Mouse (Mus musculus) heart, postnatal 0 days (tissue): ENCODE measurements around the gene Tspan15. TPM values are rescaled to one million over a fixed set of nuclear protein-coding genes. Genes with fewer than 3 reads are reported as not detected.

Experiments used
- ATAC-seq: fragments of 200-750 bp; cut with Nextera tagmentation; 2 replicates; pipeline ENCODE4 v1.8.0; 2017; ENCODE audit warnings: low read depth, moderate number of reproducible peaks, moderate library complexity; ENCODE audit not compliant: insufficient read depth
- DNase-seq: peaks from one replicate; pipeline ENCODE4 v3.0.0-alpha.2; 2016; ENCODE audit warnings: low spot score
- H3K27ac ChIP-seq: fragments of 300-500 bp; sonication (generic); 2 replicates; pipeline ENCODE4 v1.5.1; 2014; ENCODE audit warnings: low read depth, mild to moderate bottlenecking
- H3K27me3 ChIP-seq: fragments of 300-500 bp; sonication (generic); 2 replicates; pipeline ENCODE4 v1.6.1; 2014; ENCODE audit warnings: low read length, mixed read lengths; ENCODE audit not compliant: control insufficient read depth, insufficient read depth
- H3K36me3 ChIP-seq: fragments of 300-500 bp; sonication (generic); replicated peaks from 2 replicates; pipeline ENCODE4 v1.6.1; 2014; ENCODE audit warnings: low read length, mixed read lengths; ENCODE audit not compliant: control insufficient read depth, insufficient read depth
- H3K4me1 ChIP-seq: fragments of 300-500 bp; sonication (generic); 2 replicates; pipeline ENCODE4 v1.6.1; 2014; ENCODE audit warnings: antibody characterized with exemption; ENCODE audit not compliant: control insufficient read depth, insufficient read depth
- H3K4me2 ChIP-seq: fragments of 300-500 bp; sonication (generic); 2 replicates; pipeline ENCODE4 v1.6.1; 2014; ENCODE audit warnings: low read depth, mild to moderate bottlenecking, low read length, moderate library complexity
- H3K4me3 ChIP-seq: fragments of 300-500 bp; sonication (generic); 2 replicates; pipeline ENCODE4 v1.5.1; 2014; ENCODE audit warnings: low read depth, low read length
- H3K9ac ChIP-seq: fragments of 300-500 bp; sonication (generic); replicated peaks from 2 replicates; pipeline ENCODE4 v1.6.1; 2014; ENCODE audit warnings: low read depth, low read length, mixed read lengths
- H3K9me3 ChIP-seq: fragments of 300-500 bp; sonication (generic); replicated peaks from 2 replicates; pipeline ENCODE4 v1.6.1; 2016; ENCODE audit warnings: low read length; ENCODE audit not compliant: control insufficient read depth
- CTCF ChIP-seq: IDR thresholded peaks from 2 replicates; pipeline ENCODE4 v1.5.1; 2016; ENCODE audit warnings: antibody characterized with exemption, control low read depth, low read depth
- EP300 ChIP-seq: IDR thresholded peaks from 2 replicates; pipeline ENCODE4 v1.6.1; 2016; ENCODE audit warnings: antibody characterized with exemption, low read depth
- WGBS: fragments of 180-500 bp; shearing (Covaris S2); extraction: QIAGEN DNeasy Blood & Tissue Kit; methylation state at CpG from one replicate; pipeline ENCODE4 v1.1.7; 2014; 5-methylcytosine and 5-hydroxymethylcytosine counted together
- polyA plus RNA-seq: library from polyadenylated mRNA; unstranded; fragments of >200 nt; fragmentation: Nextera tagmentation; extraction: Ambion mirVana; gene quantifications from 2 replicates; pipeline ENCODE4 v1.2.1, GENCODE M21; 2015
- total RNA-seq: library from RNA; depleted of rRNA; stranded (reverse); fragments of >200 nt; gene quantifications from 2 replicates; pipeline ENCODE4 v1.2.3, GENCODE M21; 2014; ENCODE audit warnings: low replicate concordance

Tspan15 gene
- total and polyA plus RNA-seq, 2 experiments from 2014 or later, result 6.7 to 26.0 TPM

- Histone ChIP-seq H3K4me2 (no peak overlapping the region), H3K27ac (no peak overlapping the region), H3K36me3 (no peaks in the 10 kb centered on the region), H3K9me3 (no peaks in the 10 kb centered on the region), H3K27me3 (peaks cover 17% of the 10 kb centered on the region), H3K9ac (no peak overlapping the region), H3K4me3 (no peak overlapping the region), H3K4me1 (peaks cover 6% of the 10 kb centered on the region; the same call in 1 of the 2 replicates)
- ATAC-seq, result no peak
- 71% methylated on average over 6 of the region's 6 CpGs for WGBS
- no peak for TF ChIP-seq CTCF
- no peak for TF ChIP-seq EP300
- DNase-seq, result no peak
Observed at GRCm38 (mm10) chr10:62228126-62228525, 2.9 kb downstream of the Tspan15 start.

- DNase-seq (no peak), ATAC-seq (no peak)
- Histone ChIP-seq H3K9ac (no peak overlapping the region), H3K9me3 (no peaks in the 10 kb centered on the region), H3K27me3 (peaks cover 9% of the 10 kb centered on the region; the same call in 1 of the 2 replicates), H3K4me1 (peaks cover 6% of the 10 kb centered on the region; the same call in 1 of the 2 replicates), H3K4me2 (no peak overlapping the region), H3K4me3 (no peak overlapping the region), H3K36me3 (no peaks in the 10 kb centered on the region), H3K27ac (no peak overlapping the region)
- 76% methylated on average over 7 of the region's 7 CpGs for WGBS
- TF ChIP-seq EP300, result no peak
- TF ChIP-seq CTCF, result no peak
Observed at GRCm38 (mm10) chr10:62225839-62226238, 5.2 kb downstream of the Tspan15 start.

GRCm38 (mm10) chr10:62224231-62224630, 6.8 kb downstream of the Tspan15 start:
- ATAC-seq, result no peak
- no peak for DNase-seq
- TF ChIP-seq CTCF, result no peak
- TF ChIP-seq EP300, result no peak
- WGBS, result 55% methylated on average over 6 of the region's 6 CpGs
- Histone ChIP-seq H3K4me3 (no peak overlapping the region), H3K4me1 (no peaks in the 10 kb centered on the region), H3K27ac (no peak overlapping the region), H3K4me2 (no peak overlapping the region), H3K9me3 (no peaks in the 10 kb centered on the region), H3K36me3 (no peaks in the 10 kb centered on the region), H3K9ac (no peak overlapping the region), H3K27me3 (0 out of 2 replicates have a peak, but pooled peaks cover under 1% of the 10 kb centered on the region)

- Histone ChIP-seq H3K27ac (no peak overlapping the region), H3K4me2 (no peak overlapping the region), H3K27me3 (no peaks in the 10 kb centered on the region), H3K4me3 (no peak overlapping the region), H3K4me1 (no peaks in the 10 kb centered on the region), H3K9ac (no peak overlapping the region), H3K36me3 (no peaks in the 10 kb centered on the region), H3K9me3 (no peaks in the 10 kb centered on the region)
- 82% methylated on average over 17 of the region's 17 CpGs for WGBS
- no peak for ATAC-seq
- DNase-seq, result no peak
- TF ChIP-seq CTCF, result no peak
- TF ChIP-seq EP300, result no peak
Observed at GRCm38 (mm10) chr10:62222777-62223176, 8.3 kb downstream of the Tspan15 start.

- TF ChIP-seq CTCF (no peak), EP300 (no peak)
- H3K9ac ChIP-seq, result no peak overlapping the region
- H3K36me3 ChIP-seq, result no peaks in the 10 kb centered on the region
- no peaks in the 10 kb centered on the region for H3K9me3 ChIP-seq
- H3K4me2 ChIP-seq, result no peak overlapping the region
- no peak for DNase-seq
- 61% methylated on average over 2 of the region's 2 CpGs for WGBS
- no peak for ATAC-seq
- no peak overlapping the region for H3K4me3 ChIP-seq
- H3K4me1 ChIP-seq, result no peaks in the 10 kb centered on the region
- no peak overlapping the region for H3K27ac ChIP-seq
- no peaks in the 10 kb centered on the region for H3K27me3 ChIP-seq
Observed at GRCm38 (mm10) chr10:62221647-62222046, 9.4 kb downstream of the Tspan15 start.

GRCm38 (mm10) chr10:62220732-62221514, 10.1 kb downstream of the Tspan15 start:
- DNase-seq, result no peak
- Histone ChIP-seq H3K9me3 (no peaks in the 10 kb centered on the region), H3K9ac (no peak overlapping the region), H3K27me3 (no peaks in the 10 kb centered on the region), H3K4me1 (no peaks in the 10 kb centered on the region), H3K4me3 (no peak overlapping the region), H3K4me2 (no peak overlapping the region), H3K36me3 (no peaks in the 10 kb centered on the region), H3K27ac (no peak overlapping the region)
- TF ChIP-seq EP300, result no peak
- no peak for TF ChIP-seq CTCF
- WGBS, result 67% methylated on average over 8 of the region's 8 CpGs
- ATAC-seq, result no peak
